Mouse (Mus musculus): ENCODE measurements around the gene Ncstn. TPM values are rescaled to one million over a fixed set of nuclear protein-coding genes. Genes with fewer than 3 reads are reported as not detected.

Gene Ncstn
- polyA plus RNA-seq, 1 experiment, result 77.9 TPM

- Histone ChIP-seq H3K36me3 (ENCODE audit: control insufficient read depth, insufficient read depth, low read length) (peaks cover 2% of the 10 kb centered on the region), H3K27ac (ENCODE audit: control insufficient read depth, insufficient read depth, low read depth, low read length) (no peak overlapping the region), H3K4me3 (ENCODE audit: control insufficient read depth, low read depth, low read length) (no peak overlapping the region), H3K4me1 (ENCODE audit: control insufficient read depth, insufficient read depth, low read length) (no peaks in the 10 kb centered on the region), H3K27me3 (ENCODE audit: control insufficient read depth, insufficient read depth, low read length) (no peaks in the 10 kb centered on the region)
- TF ChIP-seq POLR2A (IDR thresholded peaks at IDR 0.05; ENCODE audit: control insufficient read depth, low read depth, low read length) (no peak), CTCF (IDR thresholded peaks at IDR 0.05; ENCODE audit: control insufficient read depth, insufficient read depth, insufficient replicate concordance, low read depth, low read length) (no peak)
Measured at GRCm38 (mm10) chr1:172072604-172073003, 10.0 kb downstream of the Ncstn start.

- H3K4me3 ChIP-seq (ENCODE audit: control insufficient read depth, low read depth, low read length), result no peak overlapping the region
- TF ChIP-seq POLR2A (IDR thresholded peaks at IDR 0.05; ENCODE audit: control insufficient read depth, low read depth, low read length) (no peak), CTCF (IDR thresholded peaks at IDR 0.05; ENCODE audit: control insufficient read depth, insufficient read depth, insufficient replicate concordance, low read depth, low read length) (no peak)
- H3K4me1 ChIP-seq (ENCODE audit: control insufficient read depth, insufficient read depth, low read length), result no peaks in the 10 kb centered on the region
- H3K36me3 ChIP-seq (ENCODE audit: control insufficient read depth, insufficient read depth, low read length), result peaks cover 2% of the 10 kb centered on the region
- H3K27ac ChIP-seq (ENCODE audit: control insufficient read depth, insufficient read depth, low read depth, low read length), result no peak overlapping the region
- H3K27me3 ChIP-seq (ENCODE audit: control insufficient read depth, insufficient read depth, low read length), result no peaks in the 10 kb centered on the region
Measured at GRCm38 (mm10) chr1:172071556-172071955, 11.0 kb downstream of the Ncstn start.

GRCm38 (mm10) chr1:172070227-172070626 is 12.4 kb downstream of the Ncstn start:
- no peak overlapping the region; the same call in 1 of the 2 replicates for H3K4me3 ChIP-seq (ENCODE audit: control insufficient read depth, low read depth, low read length)
- H3K27ac ChIP-seq (ENCODE audit: control insufficient read depth, insufficient read depth, low read depth, low read length), result no peak overlapping the region
- H3K4me1 ChIP-seq (ENCODE audit: control insufficient read depth, insufficient read depth, low read length), result no peaks in the 10 kb centered on the region
- TF ChIP-seq POLR2A (IDR thresholded peaks at IDR 0.05; ENCODE audit: control insufficient read depth, low read depth, low read length), result no peak
- no peak for TF ChIP-seq CTCF (IDR thresholded peaks at IDR 0.05; ENCODE audit: control insufficient read depth, insufficient read depth, insufficient replicate concordance, low read depth, low read length)
- H3K27me3 ChIP-seq (ENCODE audit: control insufficient read depth, insufficient read depth, low read length), result no peaks in the 10 kb centered on the region
- H3K36me3 ChIP-seq (ENCODE audit: control insufficient read depth, insufficient read depth, low read length), result peaks cover 2% of the 10 kb centered on the region

- H3K27me3 ChIP-seq (ENCODE audit: control insufficient read depth, insufficient read depth, low read length), result no peaks in the 10 kb centered on the region
- peaks cover 2% of the 10 kb centered on the region for H3K36me3 ChIP-seq (ENCODE audit: control insufficient read depth, insufficient read depth, low read length)
- no peaks in the 10 kb centered on the region for H3K4me1 ChIP-seq (ENCODE audit: control insufficient read depth, insufficient read depth, low read length)
- no peak overlapping the region for H3K4me3 ChIP-seq (ENCODE audit: control insufficient read depth, low read depth, low read length)
- no peak for TF ChIP-seq POLR2A (IDR thresholded peaks at IDR 0.05; ENCODE audit: control insufficient read depth, low read depth, low read length)
- no peak for TF ChIP-seq CTCF (IDR thresholded peaks at IDR 0.05; ENCODE audit: control insufficient read depth, insufficient read depth, insufficient replicate concordance, low read depth, low read length)
- H3K27ac ChIP-seq (ENCODE audit: control insufficient read depth, insufficient read depth, low read depth, low read length), result no peak overlapping the region
Measured at GRCm38 (mm10) chr1:172064613-172065141, 17.9 kb downstream of the Ncstn start.

GRCm38 (mm10) chr1:172063291-172064023 is 19.1 kb downstream of the Ncstn start:
- Histone ChIP-seq H3K36me3 (ENCODE audit: control insufficient read depth, insufficient read depth, low read length) (no peaks in the 10 kb centered on the region; the same call in 1 of the 2 replicates), H3K27ac (ENCODE audit: control insufficient read depth, insufficient read depth, low read depth, low read length) (no peak overlapping the region), H3K27me3 (ENCODE audit: control insufficient read depth, insufficient read depth, low read length) (no peaks in the 10 kb centered on the region), H3K4me3 (ENCODE audit: control insufficient read depth, low read depth, low read length) (no peak overlapping the region), H3K4me1 (ENCODE audit: control insufficient read depth, insufficient read depth, low read length) (no peaks in the 10 kb centered on the region; the same call in 1 of the 2 replicates)
- no peak for TF ChIP-seq CTCF (IDR thresholded peaks at IDR 0.05; ENCODE audit: control insufficient read depth, insufficient read depth, insufficient replicate concordance, low read depth, low read length)
- no peak for TF ChIP-seq POLR2A (IDR thresholded peaks at IDR 0.05; ENCODE audit: control insufficient read depth, low read depth, low read length)

GRCm38 (mm10) chr1:172062101-172062500 is 20.5 kb downstream of the Ncstn start:
- no peaks in the 10 kb centered on the region; the same call in 1 of the 2 replicates for H3K4me1 ChIP-seq (ENCODE audit: control insufficient read depth, insufficient read depth, low read length)
- H3K36me3 ChIP-seq (ENCODE audit: control insufficient read depth, insufficient read depth, low read length), result no peaks in the 10 kb centered on the region; the same call in 1 of the 2 replicates
- no peak overlapping the region for H3K27ac ChIP-seq (ENCODE audit: control insufficient read depth, insufficient read depth, low read depth, low read length)
- no peak overlapping the region for H3K4me3 ChIP-seq (ENCODE audit: control insufficient read depth, low read depth, low read length)
- H3K27me3 ChIP-seq (ENCODE audit: control insufficient read depth, insufficient read depth, low read length), result no peaks in the 10 kb centered on the region
- TF ChIP-seq POLR2A (IDR thresholded peaks at IDR 0.05; ENCODE audit: control insufficient read depth, low read depth, low read length) (no peak), CTCF (IDR thresholded peaks at IDR 0.05; ENCODE audit: control insufficient read depth, insufficient read depth, insufficient replicate concordance, low read depth, low read length) (no peak)

GRCm38 (mm10) chr1:172061217-172061616 is 21.4 kb downstream of the Ncstn start:
- no peak overlapping the region for H3K27ac ChIP-seq (ENCODE audit: control insufficient read depth, insufficient read depth, low read depth, low read length)
- H3K36me3 ChIP-seq (ENCODE audit: control insufficient read depth, insufficient read depth, low read length), result no peaks in the 10 kb centered on the region
- no peak overlapping the region for H3K4me3 ChIP-seq (ENCODE audit: control insufficient read depth, low read depth, low read length)
- no peaks in the 10 kb centered on the region for H3K27me3 ChIP-seq (ENCODE audit: control insufficient read depth, insufficient read depth, low read length)
- no peak for TF ChIP-seq CTCF (IDR thresholded peaks at IDR 0.05; ENCODE audit: control insufficient read depth, insufficient read depth, insufficient replicate concordance, low read depth, low read length)
- TF ChIP-seq POLR2A (IDR thresholded peaks at IDR 0.05; ENCODE audit: control insufficient read depth, low read depth, low read length), result no peak
- H3K4me1 ChIP-seq (ENCODE audit: control insufficient read depth, insufficient read depth, low read length), result no peaks in the 10 kb centered on the region; the same call in 1 of the 2 replicates

Data from testis, adult 2 months (tissue).